In genomic region chr7:80084484-80084931, GRCm38 (mm10) we compare ENCODE assay signal across 8 mouse cellular contexts. TPM values are rescaled to one million over a fixed set of nuclear protein-coding genes. Genes with fewer than 3 reads are reported as not detected.
DNase-seq lines count a peak whose midpoint lies in the region; ATAC-seq and TF ChIP-seq lines count a peak whose summit lies in the region.

No protein-coding gene starts in this region.

- H3K27ac ChIP-seq in forebrain, embryonic 15.5 days (replicated peaks): no peak overlapping the region
- no peak overlapping the region for H3K27ac ChIP-seq in kidney, embryonic 14.5 days (ENCODE audit: low read depth, low read length)
- H3K27ac ChIP-seq in midbrain, embryonic 10.5 days (replicated peaks): no peak overlapping the region
- H3K27ac ChIP-seq in stomach, postnatal 0 days (replicated peaks): no peak overlapping the region

- H3K4me2 ChIP-seq in forebrain, embryonic 15.5 days (replicated peaks): no peak overlapping the region
- H3K4me2 ChIP-seq in kidney, embryonic 14.5 days (replicated peaks; ENCODE audit: low read depth, low read length): no peak overlapping the region
- no peak overlapping the region for H3K4me2 ChIP-seq in stomach, postnatal 0 days (replicated peaks; ENCODE audit: low read depth)

- peak; percentile 85 for TF ChIP-seq CTCF in stomach, postnatal 0 days (IDR thresholded peaks at IDR 0.05; ENCODE audit: low read depth)

- no peak overlapping the region for H3K9ac ChIP-seq in forebrain, embryonic 15.5 days (replicated peaks)
- no peak overlapping the region for H3K9ac ChIP-seq in kidney, embryonic 14.5 days (ENCODE audit: low read depth, low read length)
- H3K9ac ChIP-seq in stomach, postnatal 0 days (ENCODE audit: low read length): no peak overlapping the region

- peak; percentile 33; the same call in 1 of the 2 replicates for ATAC-seq in forebrain, embryonic 15.5 days (replicated peaks)
- peak; percentile 53; the same call in 1 of the 2 replicates for ATAC-seq in kidney, embryonic 14.5 days (ENCODE audit: low FRiP score, low TSS enrichment)
- ATAC-seq in stomach, postnatal 0 days (ENCODE audit: low FRiP score, low TSS enrichment): peak; percentile 24; the same call in 1 of the 2 replicates

- peaks cover 46% of the 10 kb centered on the region for H3K36me3 ChIP-seq in forebrain, embryonic 15.5 days
- peaks cover 67% of the 10 kb centered on the region for H3K36me3 ChIP-seq in kidney, embryonic 14.5 days (ENCODE audit: control insufficient read depth, insufficient read depth, low read length)
- peaks cover 90% of the 10 kb centered on the region for H3K36me3 ChIP-seq in midbrain, embryonic 10.5 days
- H3K36me3 ChIP-seq in stomach, postnatal 0 days (ENCODE audit: control insufficient read depth, insufficient read depth, low read length): peaks cover 19% of the 10 kb centered on the region

- H3K27me3 ChIP-seq in forebrain, embryonic 15.5 days: no peaks in the 10 kb centered on the region
- no peaks in the 10 kb centered on the region for H3K27me3 ChIP-seq in kidney, embryonic 14.5 days (ENCODE audit: control insufficient read depth, insufficient read depth, low read length)
- no peaks in the 10 kb centered on the region for H3K27me3 ChIP-seq in midbrain, embryonic 10.5 days (ENCODE audit: low read depth, poor library complexity, severe bottlenecking)
- H3K27me3 ChIP-seq in stomach, postnatal 0 days (ENCODE audit: control insufficient read depth, insufficient read depth, low read length): no peaks in the 10 kb centered on the region

- 0 out of 2 replicates have a peak, but pooled peaks cover 3% of the 10 kb centered on the region for H3K4me1 ChIP-seq in forebrain, embryonic 15.5 days
- 0 out of 2 replicates have a peak, but pooled peaks cover 4% of the 10 kb centered on the region for H3K4me1 ChIP-seq in kidney, embryonic 14.5 days (ENCODE audit: control insufficient read depth, insufficient read depth, low read length)
- H3K4me1 ChIP-seq in midbrain, embryonic 10.5 days: no peaks in the 10 kb centered on the region
- no peaks in the 10 kb centered on the region for H3K4me1 ChIP-seq in stomach, postnatal 0 days (replicated peaks; ENCODE audit: control insufficient read depth, insufficient read depth)

- no peak for TF ChIP-seq EP300 in stomach, postnatal 0 days (optimal IDR thresholded peaks at IDR 0.05)

- no peak overlapping the region for H3K4me3 ChIP-seq in forebrain, embryonic 15.5 days
- H3K4me3 ChIP-seq in kidney, embryonic 14.5 days (ENCODE audit: low read length): no peak overlapping the region
- H3K4me3 ChIP-seq in midbrain, embryonic 10.5 days: no peak overlapping the region
- H3K4me3 ChIP-seq in stomach, postnatal 0 days (ENCODE audit: low read depth, low read length): no peak overlapping the region

- WGBS in forebrain, embryonic 15.5 days: 56% methylated on average over 7 of the region's 7 CpGs
- WGBS in kidney, embryonic 14.5 days: 59% methylated on average over 7 of the region's 7 CpGs
- WGBS in midbrain, embryonic 10.5 days: 67% methylated on average over 7 of the region's 7 CpGs
- 54% methylated on average over 7 of the region's 7 CpGs for WGBS in stomach, postnatal 0 days

- no peaks in the 10 kb centered on the region for H3K9me3 ChIP-seq in forebrain, embryonic 15.5 days
- no peaks in the 10 kb centered on the region for H3K9me3 ChIP-seq in kidney, embryonic 14.5 days (ENCODE audit: control insufficient read depth, low read length)
- H3K9me3 ChIP-seq in midbrain, embryonic 10.5 days (replicated peaks): no peaks in the 10 kb centered on the region
- no peaks in the 10 kb centered on the region for H3K9me3 ChIP-seq in stomach, postnatal 0 days (ENCODE audit: control insufficient read depth, low read length)

- DNase-seq in right cerebral cortex, postnatal 4 days: peak; percentile 80
- no peak for DNase-seq in right cerebral cortex, adult 2 months (ENCODE audit: low spot score in 2 of 2)
- peak; percentile 82 for DNase-seq in adrenal gland, postnatal 10 days
- DNase-seq in midbrain, embryonic 10.5 days (ENCODE audit: low spot score): peak; percentile 75
- peak; percentile 74 for DNase-seq in stomach, postnatal 0 days (ENCODE audit: low spot score)
- no peak for DNase-seq in left cerebral cortex, adult 11 months (ENCODE audit: low spot score)

RNA-seq across cellular contexts. Expression of gene Idh2, which starts 30.7 kb away (rescaled TPM):
- 100 to 1,000 TPM; 386 to 496 TPM for total RNA-seq in adrenal gland, postnatal 10 days (2021)
- polyA plus RNA-seq in forebrain, embryonic 15.5 days (2015; fragmentation: Nextera tagmentation; extraction: Ambion mirVana): 299 and 300 TPM in 2 replicates
- 549 and 658 TPM in 2 replicates for polyA plus RNA-seq in kidney, embryonic 14.5 days (2014; fragmentation: Nextera tagmentation; extraction: Ambion mirVana)
- polyA plus RNA-seq in midbrain, embryonic 10.5 days (2016; fragmentation: Nextera tagmentation; extraction: Ambion mirVana): 428 and 429 TPM in 2 replicates
- polyA plus RNA-seq in stomach, postnatal 0 days (2015; fragmentation: Nextera tagmentation; extraction: Ambion mirVana): 288 TPM in 2 replicates

RNA-seq across cellular contexts. Expression of gene Zfp710, which starts 59.9 kb away (rescaled TPM):
- total RNA-seq in adrenal gland, postnatal 10 days (2021): 10 to 100 TPM; 18.7 to 26.9 TPM
- 21.1 and 22.1 TPM in 2 replicates for polyA plus RNA-seq in forebrain, embryonic 15.5 days (2015; fragmentation: Nextera tagmentation; extraction: Ambion mirVana)
- polyA plus RNA-seq in kidney, embryonic 14.5 days (2014; fragmentation: Nextera tagmentation; extraction: Ambion mirVana): 23.6 and 25.7 TPM in 2 replicates
- polyA plus RNA-seq in midbrain, embryonic 10.5 days (2016; fragmentation: Nextera tagmentation; extraction: Ambion mirVana): 32.7 and 34.2 TPM in 2 replicates
- polyA plus RNA-seq in stomach, postnatal 0 days (2015; fragmentation: Nextera tagmentation; extraction: Ambion mirVana): 10.3 and 12.0 TPM in 2 replicates

Comparison
In these comparisons a context has a peak if more than half of its experiments do, and no peak if none do; other contexts are left out.
1. DNase-seq: peak in right cerebral cortex, postnatal 4 days (single experiment), adrenal gland, postnatal 10 days (single experiment), midbrain, embryonic 10.5 days (single experiment) and stomach, postnatal 0 days (single experiment); none in right cerebral cortex, adult 2 months (0 of 2) and left cerebral cortex, adult 11 months (single experiment).
2. Peak in every context shown above with its lines, with median percentiles within 50 percentile points of each other: ATAC-seq.